Mouse (Mus musculus): ENCODE measurements around the gene Fyb. TPM values are rescaled to one million over a fixed set of nuclear protein-coding genes. Genes with fewer than 3 reads are reported as not detected.

Fyb gene
- polyA plus RNA-seq, 1 experiment from 2014 or later = 2.9 TPM

DNA sequence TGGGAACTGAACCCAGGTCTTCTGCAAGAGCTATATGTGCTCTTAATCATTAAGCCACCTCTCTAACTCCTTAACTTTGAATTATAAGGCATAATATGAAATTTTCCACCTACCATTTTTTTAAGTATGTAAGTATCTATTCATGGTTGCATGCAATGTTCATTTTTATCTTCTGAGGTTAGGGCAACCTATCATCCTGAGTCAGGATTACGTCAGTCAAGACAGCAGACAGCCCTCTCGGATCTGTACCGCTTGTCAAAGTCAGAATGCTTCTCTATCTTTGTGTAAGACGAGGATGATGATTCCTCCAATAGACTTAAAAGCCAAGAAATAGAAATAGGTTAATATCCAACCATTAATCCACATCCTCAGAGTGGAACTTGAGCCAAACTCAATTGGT, 33.6 kb downstream of the Fyb start:
- Histone ChIP-seq H3K4me3 (ENCODE audit: low read depth, low read length) (no peak overlapping the region), H3K27ac (ENCODE audit: low read depth, low read length) (no peak overlapping the region), H3K27me3 (ENCODE audit: control insufficient read depth, insufficient read depth, low read length) (no peaks in the 10 kb centered on the region), H3K9me3 (ENCODE audit: control insufficient read depth, low read length) (no peaks in the 10 kb centered on the region), H3K4me1 (replicated peaks; ENCODE audit: control insufficient read depth, insufficient read depth, low read length) (no peaks in the 10 kb centered on the region), H3K9ac (ENCODE audit: low read length) (no peak overlapping the region), H3K36me3 (ENCODE audit: control insufficient read depth, insufficient read depth, low read length) (no peaks in the 10 kb centered on the region), H3K4me2 (ENCODE audit: low read depth, low read length, severe bottlenecking) (no peak overlapping the region)
- DNase-seq (ENCODE audit: low spot score) (no peak), ATAC-seq (replicated peaks; ENCODE audit: low FRiP score) (no peak)
- 94% methylated on average over 4 of the region's 4 CpGs for WGBS

- H3K4me2 ChIP-seq (ENCODE audit: low read depth, low read length, severe bottlenecking) = no peak overlapping the region
- H3K27me3 ChIP-seq (ENCODE audit: control insufficient read depth, insufficient read depth, low read length) = no peaks in the 10 kb centered on the region
- no peaks in the 10 kb centered on the region for H3K36me3 ChIP-seq (ENCODE audit: control insufficient read depth, insufficient read depth, low read length)
- ATAC-seq (replicated peaks; ENCODE audit: low FRiP score) (no peak), DNase-seq (ENCODE audit: low spot score) (no peak)
- H3K4me1 ChIP-seq (replicated peaks; ENCODE audit: control insufficient read depth, insufficient read depth, low read length) = no peaks in the 10 kb centered on the region
- no peak overlapping the region for H3K27ac ChIP-seq (ENCODE audit: low read depth, low read length)
- WGBS = 92% methylated on average over 6 of the region's 6 CpGs
- H3K9ac ChIP-seq (ENCODE audit: low read length) = no peak overlapping the region
- no peak overlapping the region for H3K4me3 ChIP-seq (ENCODE audit: low read depth, low read length)
- no peaks in the 10 kb centered on the region for H3K9me3 ChIP-seq (ENCODE audit: control insufficient read depth, low read length)
These were observed 34.3 kb downstream of the Fyb start for GRCm38 (mm10) chr15:6556911-6557310.

DNA sequence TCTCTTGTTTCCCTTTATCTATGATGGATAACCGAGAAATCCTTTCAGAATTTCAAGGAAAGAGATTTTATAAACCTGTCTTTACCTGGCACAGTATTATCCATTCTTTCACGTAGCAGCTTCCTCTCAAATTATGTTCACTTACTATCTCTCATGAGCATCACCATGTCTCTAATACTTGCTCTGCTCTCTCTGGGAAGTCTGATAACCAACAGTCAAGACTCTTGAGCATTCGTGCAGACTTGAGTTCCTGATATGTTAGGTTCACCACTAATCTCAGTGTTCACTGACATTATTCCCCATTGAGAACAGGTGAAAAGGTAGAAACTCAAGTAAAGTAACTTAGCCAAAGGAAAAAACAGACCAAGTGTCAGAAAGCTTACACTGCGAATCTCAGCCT, 34.9 kb downstream of the Fyb start:
- no peak overlapping the region for H3K4me2 ChIP-seq (ENCODE audit: low read depth, low read length, severe bottlenecking)
- no peak overlapping the region for H3K4me3 ChIP-seq (ENCODE audit: low read depth, low read length)
- WGBS = 84% methylated on average over 4 of the region's 4 CpGs
- no peak overlapping the region for H3K27ac ChIP-seq (ENCODE audit: low read depth, low read length)
- H3K9me3 ChIP-seq (ENCODE audit: control insufficient read depth, low read length) = no peaks in the 10 kb centered on the region
- ATAC-seq (replicated peaks; ENCODE audit: low FRiP score) (no peak), DNase-seq (ENCODE audit: low spot score) (no peak)
- no peaks in the 10 kb centered on the region for H3K36me3 ChIP-seq (ENCODE audit: control insufficient read depth, insufficient read depth, low read length)
- no peaks in the 10 kb centered on the region for H3K27me3 ChIP-seq (ENCODE audit: control insufficient read depth, insufficient read depth, low read length)
- H3K4me1 ChIP-seq (replicated peaks; ENCODE audit: control insufficient read depth, insufficient read depth, low read length) = no peaks in the 10 kb centered on the region
- H3K9ac ChIP-seq (ENCODE audit: low read length) = no peak overlapping the region

DNA sequence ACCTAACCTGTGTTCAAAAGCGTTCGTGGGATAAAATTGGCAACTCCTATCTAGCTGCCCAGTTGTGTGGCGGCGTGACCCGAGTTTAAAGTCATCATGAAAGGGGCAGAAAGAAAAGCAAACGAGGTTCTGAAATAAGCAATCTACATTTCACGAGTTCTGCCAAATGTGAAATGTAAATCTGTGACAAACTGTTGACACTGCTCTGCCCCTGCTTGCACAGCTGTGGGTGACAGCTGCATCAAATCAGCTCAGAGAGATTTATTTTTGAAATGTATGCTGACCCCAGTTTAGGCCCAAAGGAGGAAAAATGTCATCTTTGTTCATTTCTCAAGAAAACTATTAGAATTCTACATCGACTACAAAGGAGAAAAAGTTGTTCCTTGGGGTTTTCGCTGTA, 36.5 kb downstream of the Fyb start:
- ATAC-seq (replicated peaks; ENCODE audit: low FRiP score) (no peak), DNase-seq (ENCODE audit: low spot score) (no peak)
- Histone ChIP-seq H3K9ac (ENCODE audit: low read length) (no peak overlapping the region), H3K9me3 (ENCODE audit: control insufficient read depth, low read length) (no peaks in the 10 kb centered on the region), H3K27ac (ENCODE audit: low read depth, low read length) (no peak overlapping the region), H3K4me3 (ENCODE audit: low read depth, low read length) (no peak overlapping the region), H3K36me3 (ENCODE audit: control insufficient read depth, insufficient read depth, low read length) (no peaks in the 10 kb centered on the region), H3K4me1 (replicated peaks; ENCODE audit: control insufficient read depth, insufficient read depth, low read length) (no peaks in the 10 kb centered on the region), H3K27me3 (ENCODE audit: control insufficient read depth, insufficient read depth, low read length) (no peaks in the 10 kb centered on the region), H3K4me2 (ENCODE audit: low read depth, low read length, severe bottlenecking) (no peak overlapping the region)
- WGBS = 81% methylated on average over 9 of the region's 9 CpGs

GRCm38 (mm10) chr15:6560696-6561095, 38.0 kb downstream of the Fyb start:
- Histone ChIP-seq H3K9ac (ENCODE audit: low read length) (no peak overlapping the region), H3K27me3 (ENCODE audit: control insufficient read depth, insufficient read depth, low read length) (no peaks in the 10 kb centered on the region), H3K27ac (ENCODE audit: low read depth, low read length) (no peak overlapping the region), H3K4me1 (replicated peaks; ENCODE audit: control insufficient read depth, insufficient read depth, low read length) (no peaks in the 10 kb centered on the region), H3K4me3 (ENCODE audit: low read depth, low read length) (no peak overlapping the region), H3K4me2 (ENCODE audit: low read depth, low read length, severe bottlenecking) (no peak overlapping the region), H3K9me3 (ENCODE audit: control insufficient read depth, low read length) (no peaks in the 10 kb centered on the region), H3K36me3 (ENCODE audit: control insufficient read depth, insufficient read depth, low read length) (no peaks in the 10 kb centered on the region)
- no peak for ATAC-seq (replicated peaks; ENCODE audit: low FRiP score)
- no peak for DNase-seq (ENCODE audit: low spot score)
- 90% methylated on average over 10 of the region's 10 CpGs for WGBS

DNA sequence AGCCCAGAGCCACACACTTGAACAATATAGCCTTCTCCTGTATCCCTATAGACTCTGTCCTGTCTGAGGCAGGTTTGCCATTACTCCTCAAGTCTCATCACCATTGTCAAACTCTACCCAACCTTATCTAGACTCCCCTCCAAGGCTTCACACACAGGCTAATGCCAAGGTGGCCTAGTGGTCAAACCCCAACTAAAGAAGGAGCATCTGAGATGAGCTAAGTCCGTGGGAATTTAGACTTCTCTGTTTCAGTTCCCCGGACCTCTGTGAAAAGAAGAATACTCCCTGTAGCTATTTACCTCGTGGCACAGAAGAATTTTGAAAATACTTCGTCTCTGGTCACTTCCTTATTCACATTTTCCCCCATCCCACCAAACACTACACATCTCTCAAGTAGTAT, 39.5 kb downstream of the Fyb start:
- H3K36me3 ChIP-seq (ENCODE audit: control insufficient read depth, insufficient read depth, low read length) = no peaks in the 10 kb centered on the region
- no peak overlapping the region for H3K4me2 ChIP-seq (ENCODE audit: low read depth, low read length, severe bottlenecking)
- no peaks in the 10 kb centered on the region for H3K9me3 ChIP-seq (ENCODE audit: control insufficient read depth, low read length)
- no peaks in the 10 kb centered on the region for H3K27me3 ChIP-seq (ENCODE audit: control insufficient read depth, insufficient read depth, low read length)
- WGBS = 85% methylated on average over 4 of the region's 4 CpGs
- H3K4me1 ChIP-seq (replicated peaks; ENCODE audit: control insufficient read depth, insufficient read depth, low read length) = no peaks in the 10 kb centered on the region
- no peak overlapping the region for H3K9ac ChIP-seq (ENCODE audit: low read length)
- no peak overlapping the region for H3K4me3 ChIP-seq (ENCODE audit: low read depth, low read length)
- H3K27ac ChIP-seq (ENCODE audit: low read depth, low read length) = no peak overlapping the region
- no peak for ATAC-seq (replicated peaks; ENCODE audit: low FRiP score)
- DNase-seq (ENCODE audit: low spot score) = no peak

DNA sequence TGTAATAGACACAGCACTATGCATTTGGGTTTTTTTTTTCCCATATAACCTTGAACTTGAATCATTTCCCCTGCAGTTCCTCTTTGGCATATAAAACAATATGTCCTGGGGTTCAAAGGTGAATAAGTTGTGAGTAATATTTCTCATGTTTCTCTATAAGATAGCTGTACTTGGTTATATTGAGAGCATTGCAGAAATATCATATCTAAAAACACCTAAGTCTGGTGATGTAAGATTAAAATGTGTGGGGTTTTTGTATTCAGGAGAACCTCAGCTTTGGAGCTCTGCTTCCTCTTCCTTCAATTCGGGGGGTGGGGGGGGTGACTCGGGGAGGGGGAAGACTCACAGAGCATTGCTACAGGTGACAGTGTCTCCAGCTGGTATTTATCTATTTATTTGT, 40.0 kb downstream of the Fyb start:
- H3K4me3 ChIP-seq (ENCODE audit: low read depth, low read length) = no peak overlapping the region
- H3K27ac ChIP-seq (ENCODE audit: low read depth, low read length) = no peak overlapping the region
- no peaks in the 10 kb centered on the region for H3K9me3 ChIP-seq (ENCODE audit: control insufficient read depth, low read length)
- no peaks in the 10 kb centered on the region for H3K4me1 ChIP-seq (replicated peaks; ENCODE audit: control insufficient read depth, insufficient read depth, low read length)
- H3K27me3 ChIP-seq (ENCODE audit: control insufficient read depth, insufficient read depth, low read length) = no peaks in the 10 kb centered on the region
- no peak overlapping the region for H3K4me2 ChIP-seq (ENCODE audit: low read depth, low read length, severe bottlenecking)
- ATAC-seq (replicated peaks; ENCODE audit: low FRiP score) (no peak), DNase-seq (ENCODE audit: low spot score) (no peak)
- no peak overlapping the region for H3K9ac ChIP-seq (ENCODE audit: low read length)
- 77% methylated on average over 2 of the region's 2 CpGs for WGBS
- no peaks in the 10 kb centered on the region for H3K36me3 ChIP-seq (ENCODE audit: control insufficient read depth, insufficient read depth, low read length)

DNA sequence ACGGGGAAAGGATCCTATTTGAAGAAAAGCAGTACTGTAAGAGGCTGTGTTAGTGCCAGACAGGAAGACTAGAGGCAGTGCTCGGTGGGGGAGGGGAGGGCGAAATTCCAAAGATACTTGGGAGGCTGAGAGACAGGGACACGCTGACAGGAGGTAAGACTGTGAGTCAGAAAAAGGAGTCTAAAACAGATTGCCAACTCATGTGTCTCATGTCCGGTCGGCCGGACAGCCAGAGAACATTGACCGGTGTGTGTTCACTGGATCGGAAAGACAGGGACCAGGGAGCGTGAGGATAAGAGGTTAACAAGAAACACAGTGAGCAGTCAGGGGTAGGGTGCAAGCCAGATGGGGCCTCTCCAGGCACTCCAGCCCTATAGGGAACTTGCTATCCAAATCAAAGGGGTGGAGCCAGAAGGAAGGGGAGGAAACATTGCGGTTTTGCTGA, 42.3 kb downstream of the Fyb start:
- Histone ChIP-seq H3K36me3 (ENCODE audit: control insufficient read depth, insufficient read depth, low read length) (no peaks in the 10 kb centered on the region), H3K9me3 (ENCODE audit: control insufficient read depth, low read length) (no peaks in the 10 kb centered on the region), H3K4me1 (replicated peaks; ENCODE audit: control insufficient read depth, insufficient read depth, low read length) (no peaks in the 10 kb centered on the region), H3K27me3 (ENCODE audit: control insufficient read depth, insufficient read depth, low read length) (no peaks in the 10 kb centered on the region), H3K9ac (ENCODE audit: low read length) (no peak overlapping the region), H3K4me3 (ENCODE audit: low read depth, low read length) (no peak overlapping the region), H3K27ac (ENCODE audit: low read depth, low read length) (no peak overlapping the region), H3K4me2 (ENCODE audit: low read depth, low read length, severe bottlenecking) (0 out of 2 replicates have a peak overlapping the region, but pooled peaks have one; percentile 19)
- peak; percentile 68 for DNase-seq (ENCODE audit: low spot score)
- 25% methylated on average over 11 of the region's 11 CpGs for WGBS
- ATAC-seq (replicated peaks; ENCODE audit: low FRiP score) = 0 out of 2 replicates have a peak, but pooled peaks have one; percentile 61

GRCm38 (mm10) chr15:6565873-6566272, 43.2 kb downstream of the Fyb start:
- H3K27ac ChIP-seq (ENCODE audit: low read depth, low read length) = no peak overlapping the region
- 94% methylated on average over 4 of the region's 4 CpGs for WGBS

More at GRCm38 (mm10) chr15:6565873-6566272, 43.2 kb downstream of the Fyb start:
- no peaks in the 10 kb centered on the region for H3K4me1 ChIP-seq (replicated peaks; ENCODE audit: control insufficient read depth, insufficient read depth, low read length)
- no peaks in the 10 kb centered on the region for H3K36me3 ChIP-seq (ENCODE audit: control insufficient read depth, insufficient read depth, low read length)
- no peaks in the 10 kb centered on the region for H3K27me3 ChIP-seq (ENCODE audit: control insufficient read depth, insufficient read depth, low read length)
- no peak for DNase-seq (ENCODE audit: low spot score)
- no peak overlapping the region for H3K4me2 ChIP-seq (ENCODE audit: low read depth, low read length, severe bottlenecking)
- no peaks in the 10 kb centered on the region for H3K9me3 ChIP-seq (ENCODE audit: control insufficient read depth, low read length)
- no peak for ATAC-seq (replicated peaks; ENCODE audit: low FRiP score)
- no peak overlapping the region for H3K9ac ChIP-seq (ENCODE audit: low read length)
- H3K4me3 ChIP-seq (ENCODE audit: low read depth, low read length) = no peak overlapping the region
